Mouse (Mus musculus): ENCODE measurements around the gene Kdm3a. TPM values are rescaled to one million over a fixed set of nuclear protein-coding genes. Genes with fewer than 3 reads are reported as not detected.

Gene Kdm3a
- polyA plus RNA-seq, 1 experiment from 2014 or later: 46.8 TPM

DNA sequence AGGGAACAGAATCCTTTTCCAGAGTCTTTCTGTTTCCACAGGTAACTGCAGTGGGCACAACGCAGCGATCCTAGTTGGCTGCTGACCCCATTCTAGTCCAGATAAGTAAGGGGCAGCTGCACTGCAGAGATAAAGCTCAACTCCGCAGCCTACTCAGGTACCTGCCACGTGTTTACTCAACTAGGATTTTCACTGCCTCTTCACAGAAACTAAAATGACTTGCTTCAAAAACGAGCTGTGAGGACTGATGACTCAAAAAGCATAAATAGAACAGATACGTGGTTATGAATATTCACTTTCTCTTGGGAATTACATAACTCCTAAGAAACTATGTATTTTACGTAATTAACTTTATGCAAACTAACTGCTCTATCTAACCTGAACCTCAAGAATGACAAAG, 22.8 kb downstream of the Kdm3a start:
- H3K4me3 ChIP-seq (ENCODE audit: low read depth, low read length): no peak overlapping the region
- whole genome bisulfite sequencing: 89% methylated on average over 7 of the region's 7 CpGs
- no peak overlapping the region for H3K9ac ChIP-seq (replicated peaks; ENCODE audit: low read depth, low read length)
- H3K27me3 ChIP-seq (ENCODE audit: control insufficient read depth, insufficient read depth, low read length): no peaks in the 10 kb centered on the region
- no peaks in the 10 kb centered on the region for H3K4me1 ChIP-seq (ENCODE audit: control insufficient read depth, insufficient read depth, low read length)
- ATAC-seq (ENCODE audit: insufficient number of reproducible peaks, insufficient read depth, low FRiP score, low read depth): no peak
- H3K9me3 ChIP-seq (ENCODE audit: control insufficient read depth, low read depth, low read length): no peaks in the 10 kb centered on the region
- no peak overlapping the region for H3K4me2 ChIP-seq (replicated peaks; ENCODE audit: low read depth, low read length)
- no peak overlapping the region for H3K27ac ChIP-seq (ENCODE audit: low read length)
- H3K36me3 ChIP-seq (ENCODE audit: control insufficient read depth, insufficient read depth, low read length): peaks cover 65% of the 10 kb centered on the region

DNA sequence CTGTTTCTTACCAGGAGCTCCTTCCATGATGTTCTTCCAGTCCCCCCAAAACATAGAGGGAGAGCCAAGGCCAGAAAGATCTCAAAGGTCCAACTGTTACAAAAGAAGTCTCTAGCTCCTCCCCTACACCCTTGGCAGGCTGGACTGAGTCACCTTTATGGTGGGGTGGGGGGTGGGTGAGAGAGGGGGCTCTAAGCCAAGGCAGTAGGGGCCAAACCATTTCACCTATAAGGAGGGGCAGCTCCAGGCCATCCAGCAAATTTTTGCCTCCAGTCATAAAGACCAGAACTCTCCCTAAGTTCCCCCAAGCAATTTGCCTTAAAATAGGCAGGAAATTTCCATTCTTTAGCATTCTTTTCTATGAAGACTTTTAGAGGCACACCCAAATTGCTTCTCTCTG, 23.8 kb downstream of the Kdm3a start:
- H3K9ac ChIP-seq (replicated peaks; ENCODE audit: low read depth, low read length): no peak overlapping the region
- H3K36me3 ChIP-seq (ENCODE audit: control insufficient read depth, insufficient read depth, low read length): peaks cover 65% of the 10 kb centered on the region
- no peak overlapping the region for H3K4me2 ChIP-seq (replicated peaks; ENCODE audit: low read depth, low read length)
- no peaks in the 10 kb centered on the region for H3K9me3 ChIP-seq (ENCODE audit: control insufficient read depth, low read depth, low read length)
- no peak overlapping the region for H3K27ac ChIP-seq (ENCODE audit: low read length)
- no peak overlapping the region for H3K4me3 ChIP-seq (ENCODE audit: low read depth, low read length)
- ATAC-seq (ENCODE audit: insufficient number of reproducible peaks, insufficient read depth, low FRiP score, low read depth): no peak
- no peaks in the 10 kb centered on the region for H3K4me1 ChIP-seq (ENCODE audit: control insufficient read depth, insufficient read depth, low read length)
- H3K27me3 ChIP-seq (ENCODE audit: control insufficient read depth, insufficient read depth, low read length): no peaks in the 10 kb centered on the region

DNA sequence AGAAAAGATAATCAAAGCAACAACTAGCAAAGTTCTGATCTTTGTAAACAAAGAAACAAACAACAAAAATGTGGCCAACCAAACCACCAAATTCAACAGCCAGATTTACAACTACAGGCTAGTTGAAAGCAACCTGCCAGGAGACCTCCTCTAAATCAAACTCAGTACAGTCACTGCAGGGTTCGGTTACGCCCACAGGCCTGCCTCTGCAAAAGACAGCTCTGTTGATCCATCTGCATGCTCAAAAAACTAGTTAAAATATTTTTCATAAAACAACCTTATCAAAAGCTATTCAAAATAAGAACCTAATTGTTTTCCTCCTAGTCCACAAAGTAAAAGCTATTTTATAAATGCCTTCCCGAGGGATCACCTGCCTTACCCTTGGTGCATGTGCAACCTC, 25.0 kb downstream of the Kdm3a start:
- Histone ChIP-seq H3K4me2 (replicated peaks; ENCODE audit: low read depth, low read length) (no peak overlapping the region), H3K36me3 (ENCODE audit: control insufficient read depth, insufficient read depth, low read length) (peaks cover 62% of the 10 kb centered on the region), H3K4me1 (ENCODE audit: control insufficient read depth, insufficient read depth, low read length) (no peaks in the 10 kb centered on the region), H3K27me3 (ENCODE audit: control insufficient read depth, insufficient read depth, low read length) (no peaks in the 10 kb centered on the region), H3K4me3 (ENCODE audit: low read depth, low read length) (no peak overlapping the region), H3K9me3 (ENCODE audit: control insufficient read depth, low read depth, low read length) (no peaks in the 10 kb centered on the region), H3K9ac (replicated peaks; ENCODE audit: low read depth, low read length) (no peak overlapping the region), H3K27ac (ENCODE audit: low read length) (no peak overlapping the region)
- WGBS: 91% methylated on average over 3 of the region's 3 CpGs
- no peak for ATAC-seq (ENCODE audit: insufficient number of reproducible peaks, insufficient read depth, low FRiP score, low read depth)

DNA sequence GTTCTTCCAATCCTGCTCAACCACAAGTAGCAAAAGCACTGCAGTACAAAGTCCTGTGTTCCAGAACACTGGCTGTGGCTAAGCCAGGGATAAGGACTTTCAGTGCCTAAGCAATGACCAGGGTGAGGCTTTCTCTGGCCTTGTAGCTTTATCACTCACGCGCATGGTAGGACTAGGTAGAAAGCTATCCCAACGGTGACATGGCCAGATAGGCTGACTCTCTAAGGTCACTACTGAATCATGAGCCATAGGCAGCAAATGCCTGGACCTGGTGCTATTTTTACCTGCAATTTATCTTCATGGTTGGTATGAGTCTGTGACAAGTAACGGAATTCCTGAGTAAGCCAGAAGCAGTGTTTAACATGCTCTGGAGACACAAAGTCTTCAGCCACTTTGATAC, 42.6 kb downstream of the Kdm3a start:
- no peaks in the 10 kb centered on the region for H3K9me3 ChIP-seq (ENCODE audit: control insufficient read depth, low read depth, low read length)
- H3K4me1 ChIP-seq (ENCODE audit: control insufficient read depth, insufficient read depth, low read length): no peaks in the 10 kb centered on the region
- no peak overlapping the region for H3K27ac ChIP-seq (ENCODE audit: low read length)
- no peak overlapping the region for H3K4me2 ChIP-seq (replicated peaks; ENCODE audit: low read depth, low read length)
- H3K4me3 ChIP-seq (ENCODE audit: low read depth, low read length): no peak overlapping the region
- no peak overlapping the region for H3K9ac ChIP-seq (replicated peaks; ENCODE audit: low read depth, low read length)
- ATAC-seq (ENCODE audit: insufficient number of reproducible peaks, insufficient read depth, low FRiP score, low read depth): no peak
- WGBS: 87% methylated on average over 4 of the region's 4 CpGs
- H3K27me3 ChIP-seq (ENCODE audit: control insufficient read depth, insufficient read depth, low read length): no peaks in the 10 kb centered on the region
- H3K36me3 ChIP-seq (ENCODE audit: control insufficient read depth, insufficient read depth, low read length): peaks cover 70% of the 10 kb centered on the region

DNA sequence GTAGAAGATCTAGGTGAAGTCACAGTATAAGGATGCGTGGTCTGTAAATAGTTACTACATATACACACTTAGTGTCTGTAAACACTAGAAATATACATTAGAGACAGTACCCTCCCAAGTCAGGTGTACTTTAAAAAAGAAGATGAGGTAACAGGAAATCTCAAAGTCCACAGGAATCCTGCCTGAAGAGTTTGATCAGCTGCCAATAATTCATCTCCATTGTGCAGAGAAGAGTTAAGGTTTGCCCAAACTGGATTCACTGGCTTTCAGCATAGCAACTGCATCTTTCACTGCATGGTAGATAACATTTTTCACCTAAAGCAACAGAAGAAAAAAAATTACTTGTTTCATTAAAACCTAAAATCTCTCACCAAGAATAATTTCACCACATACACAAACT, 43.4 kb downstream of the Kdm3a start:
- no peak for ATAC-seq (ENCODE audit: insufficient number of reproducible peaks, insufficient read depth, low FRiP score, low read depth)

DNA sequence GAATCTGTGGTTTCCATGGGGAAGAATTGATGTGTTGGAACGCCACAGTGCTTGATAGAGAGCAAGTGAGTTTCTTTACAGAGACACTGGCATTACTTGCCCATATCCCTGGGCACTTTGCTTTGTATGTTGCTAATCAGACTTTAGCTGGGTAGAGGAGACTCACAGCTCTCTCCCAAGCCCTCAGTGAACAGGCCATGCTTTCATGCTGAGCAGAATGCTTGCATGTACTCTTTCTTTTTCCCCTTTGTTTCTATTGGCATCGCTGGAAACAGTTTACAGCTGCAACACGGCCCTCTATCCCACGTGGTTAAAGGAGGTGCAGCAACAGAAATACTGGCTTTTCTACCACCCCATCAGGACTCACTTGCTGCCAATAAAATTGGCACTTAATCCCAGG, 49.6 kb downstream of the Kdm3a start:
- 77% methylated on average over 4 of the region's 4 CpGs for WGBS
- no peak for ATAC-seq (ENCODE audit: insufficient number of reproducible peaks, insufficient read depth, low FRiP score, low read depth)
- peaks cover 20% of the 10 kb centered on the region; the same call in 1 of the 2 replicates for H3K36me3 ChIP-seq (ENCODE audit: control insufficient read depth, insufficient read depth, low read length)

More for the DNA sequence above, 43.4 kb downstream of the Kdm3a start:
- H3K4me3 ChIP-seq (ENCODE audit: low read depth, low read length): no peak overlapping the region
- peaks cover 64% of the 10 kb centered on the region for H3K36me3 ChIP-seq (ENCODE audit: control insufficient read depth, insufficient read depth, low read length)
- H3K4me1 ChIP-seq (ENCODE audit: control insufficient read depth, insufficient read depth, low read length): no peaks in the 10 kb centered on the region
- no peaks in the 10 kb centered on the region for H3K9me3 ChIP-seq (ENCODE audit: control insufficient read depth, low read depth, low read length)
- H3K27me3 ChIP-seq (ENCODE audit: control insufficient read depth, insufficient read depth, low read length): no peaks in the 10 kb centered on the region
- H3K4me2 ChIP-seq (replicated peaks; ENCODE audit: low read depth, low read length): no peak overlapping the region
- 91% methylated on average over 1 of the region's 1 CpGs for WGBS
- H3K9ac ChIP-seq (replicated peaks; ENCODE audit: low read depth, low read length): no peak overlapping the region
- H3K27ac ChIP-seq (ENCODE audit: low read length): no peak overlapping the region

DNA sequence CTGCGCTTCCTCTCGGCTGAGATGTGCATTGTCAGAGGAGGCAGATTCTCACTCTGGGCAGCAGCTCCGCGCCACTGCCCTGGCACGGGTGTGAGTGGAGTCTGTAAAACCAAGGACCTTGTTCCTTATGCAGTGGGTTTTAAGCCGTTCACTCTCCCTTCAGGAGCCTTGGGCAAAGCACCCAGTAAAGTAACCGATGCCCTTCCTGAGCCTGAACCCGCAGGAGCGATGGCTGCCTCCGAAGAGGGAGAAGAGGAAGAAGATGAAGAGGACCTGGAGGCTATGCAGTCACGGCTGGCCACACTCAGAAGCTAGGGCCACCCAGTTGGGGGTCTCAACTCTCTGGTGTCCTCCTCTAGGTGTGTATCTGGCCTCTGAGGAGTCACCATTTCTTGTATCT, 53.3 kb downstream of the Kdm3a start:
- Histone ChIP-seq H3K4me3 (ENCODE audit: low read depth, low read length) (no peak overlapping the region), H3K9me3 (ENCODE audit: control insufficient read depth, low read depth, low read length) (no peaks in the 10 kb centered on the region), H3K27ac (ENCODE audit: low read length) (no peak overlapping the region), H3K9ac (replicated peaks; ENCODE audit: low read depth, low read length) (no peak overlapping the region), H3K4me1 (ENCODE audit: control insufficient read depth, insufficient read depth, low read length) (no peaks in the 10 kb centered on the region), H3K27me3 (ENCODE audit: control insufficient read depth, insufficient read depth, low read length) (no peaks in the 10 kb centered on the region), H3K4me2 (replicated peaks; ENCODE audit: low read depth, low read length) (no peak overlapping the region), H3K36me3 (ENCODE audit: control insufficient read depth, insufficient read depth, low read length) (peaks cover 24% of the 10 kb centered on the region; the same call in 1 of the 2 replicates)
- no peak for ATAC-seq (ENCODE audit: insufficient number of reproducible peaks, insufficient read depth, low FRiP score, low read depth)
- 93% methylated on average over 11 of the region's 11 CpGs for WGBS

More for the DNA sequence above, 49.6 kb downstream of the Kdm3a start:
- Histone ChIP-seq H3K4me3 (ENCODE audit: low read depth, low read length) (no peak overlapping the region), H3K9ac (replicated peaks; ENCODE audit: low read depth, low read length) (no peak overlapping the region), H3K27ac (ENCODE audit: low read length) (no peak overlapping the region), H3K27me3 (ENCODE audit: control insufficient read depth, insufficient read depth, low read length) (no peaks in the 10 kb centered on the region), H3K9me3 (ENCODE audit: control insufficient read depth, low read depth, low read length) (no peaks in the 10 kb centered on the region), H3K4me1 (ENCODE audit: control insufficient read depth, insufficient read depth, low read length) (no peaks in the 10 kb centered on the region), H3K4me2 (replicated peaks; ENCODE audit: low read depth, low read length) (no peak overlapping the region)

DNA sequence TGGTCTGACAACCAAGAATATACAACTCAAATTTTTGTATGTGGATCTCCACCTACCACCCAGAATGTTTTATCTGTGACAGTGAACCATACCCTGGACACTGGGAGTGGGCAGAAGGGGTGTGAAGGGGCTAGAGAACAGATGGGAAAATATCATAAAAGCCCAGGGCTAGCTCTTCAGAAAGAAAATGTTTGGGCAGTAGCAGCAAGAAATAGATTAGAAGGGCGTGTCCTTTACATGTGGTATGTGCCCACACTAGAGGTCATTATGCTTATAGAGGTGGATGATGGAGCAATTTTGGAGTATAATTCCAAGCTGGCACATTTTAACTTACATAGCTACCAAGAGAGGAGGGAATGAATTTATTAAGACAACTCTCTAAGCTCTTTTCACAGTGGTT, 57.4 kb downstream of the Kdm3a start:
- ATAC-seq (ENCODE audit: insufficient number of reproducible peaks, insufficient read depth, low FRiP score, low read depth): no peak
- H3K27ac ChIP-seq (ENCODE audit: low read length): no peak overlapping the region
- H3K9ac ChIP-seq (replicated peaks; ENCODE audit: low read depth, low read length): no peak overlapping the region
- no peaks in the 10 kb centered on the region for H3K4me1 ChIP-seq (ENCODE audit: control insufficient read depth, insufficient read depth, low read length)
- no peak overlapping the region for H3K4me3 ChIP-seq (ENCODE audit: low read depth, low read length)
- no peaks in the 10 kb centered on the region for H3K9me3 ChIP-seq (ENCODE audit: control insufficient read depth, low read depth, low read length)
- H3K27me3 ChIP-seq (ENCODE audit: control insufficient read depth, insufficient read depth, low read length): no peaks in the 10 kb centered on the region
- WGBS: 97% methylated on average over 1 of the region's 1 CpGs
- peaks cover 25% of the 10 kb centered on the region; the same call in 1 of the 2 replicates for H3K36me3 ChIP-seq (ENCODE audit: control insufficient read depth, insufficient read depth, low read length)
- H3K4me2 ChIP-seq (replicated peaks; ENCODE audit: low read depth, low read length): no peak overlapping the region

DNA sequence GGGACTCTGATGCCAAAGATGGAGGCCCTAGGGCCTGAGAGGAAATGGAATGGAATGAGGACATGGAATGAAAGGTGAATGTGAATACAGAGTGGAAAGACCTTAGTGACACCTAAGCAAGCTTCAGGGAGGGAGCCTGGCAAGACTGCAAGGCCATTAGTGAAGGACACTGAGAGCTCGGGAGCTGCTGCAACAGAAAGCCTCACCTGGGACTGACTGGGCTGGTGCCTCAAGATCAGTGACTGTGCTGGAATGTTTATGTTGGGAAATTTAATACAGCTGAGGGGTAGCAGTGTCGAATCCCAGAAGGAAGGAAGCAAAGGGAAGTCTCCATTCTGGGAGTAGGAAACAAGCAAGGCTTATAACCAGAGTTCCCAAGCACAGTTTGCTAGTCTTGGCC, 63.8 kb downstream of the Kdm3a start:
- no peak for ATAC-seq (ENCODE audit: insufficient number of reproducible peaks, insufficient read depth, low FRiP score, low read depth)

More for the DNA sequence above, 63.8 kb downstream of the Kdm3a start:
- Histone ChIP-seq H3K4me1 (ENCODE audit: control insufficient read depth, insufficient read depth, low read length) (0 out of 2 replicates have a peak, but pooled peaks cover 7% of the 10 kb centered on the region), H3K9ac (replicated peaks; ENCODE audit: low read depth, low read length) (no peak overlapping the region), H3K27ac (ENCODE audit: low read length) (peak overlapping the region; percentile 41; the same call in 1 of the 2 replicates), H3K36me3 (ENCODE audit: control insufficient read depth, insufficient read depth, low read length) (peaks cover 7% of the 10 kb centered on the region; the same call in 1 of the 2 replicates), H3K4me2 (replicated peaks; ENCODE audit: low read depth, low read length) (no peak overlapping the region), H3K9me3 (ENCODE audit: control insufficient read depth, low read depth, low read length) (no peaks in the 10 kb centered on the region), H3K4me3 (ENCODE audit: low read depth, low read length) (no peak overlapping the region), H3K27me3 (ENCODE audit: control insufficient read depth, insufficient read depth, low read length) (no peaks in the 10 kb centered on the region)
- 20% methylated on average over 2 of the region's 2 CpGs for WGBS
